Mouse (Mus musculus): ENCODE data around the gene Rab11fip4.
A peak's percentile ranks its signal among the peaks of the same experiment; 100 is the strongest.

The Rab11fip4 gene

DNA sequence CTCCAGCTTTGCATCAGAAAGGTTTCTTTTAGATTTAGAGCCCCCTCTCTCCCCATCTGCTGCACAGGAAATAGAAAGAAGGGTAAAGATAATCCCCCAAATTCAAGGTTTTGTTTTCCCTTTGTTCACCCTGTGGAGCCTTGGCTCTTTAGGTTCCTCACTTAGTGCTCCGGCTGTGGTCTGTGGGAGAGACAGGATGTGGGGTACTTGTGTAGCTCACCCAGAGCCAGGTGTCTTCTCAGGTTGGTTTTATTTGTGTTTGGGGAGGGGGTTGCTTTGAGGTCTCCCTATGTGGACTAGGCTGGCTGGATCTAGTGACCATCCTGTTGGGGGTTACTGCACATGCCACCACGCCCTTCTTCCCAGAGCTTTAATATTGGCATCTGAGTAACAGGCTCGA, 23.9 kb downstream of the Rab11fip4 start:
- DNase-seq (ENCODE audit: low spot score in 2 of 2) = no peak

DNA sequence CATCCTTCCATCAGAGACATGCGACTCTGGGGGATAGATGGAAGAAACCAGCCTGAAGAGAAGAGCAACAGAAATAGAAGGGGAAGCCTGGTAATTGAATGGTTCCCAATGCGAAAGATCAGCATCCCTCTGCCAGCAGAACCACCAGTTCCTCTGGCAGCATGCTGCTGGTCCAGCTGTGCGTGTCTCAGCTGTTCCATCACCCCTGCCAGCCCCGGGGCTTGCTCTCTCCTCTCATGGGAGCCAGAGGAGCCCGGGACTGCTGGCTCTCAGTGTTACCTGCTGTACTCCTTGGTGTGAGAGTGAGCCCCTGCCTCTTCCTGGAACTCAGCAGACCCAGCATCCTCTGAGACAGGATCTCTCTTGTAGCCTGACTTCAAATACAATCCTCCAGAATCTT, 24.9 kb downstream of the Rab11fip4 start:
- no peak for DNase-seq (ENCODE audit: low spot score in 2 of 2)

DNA sequence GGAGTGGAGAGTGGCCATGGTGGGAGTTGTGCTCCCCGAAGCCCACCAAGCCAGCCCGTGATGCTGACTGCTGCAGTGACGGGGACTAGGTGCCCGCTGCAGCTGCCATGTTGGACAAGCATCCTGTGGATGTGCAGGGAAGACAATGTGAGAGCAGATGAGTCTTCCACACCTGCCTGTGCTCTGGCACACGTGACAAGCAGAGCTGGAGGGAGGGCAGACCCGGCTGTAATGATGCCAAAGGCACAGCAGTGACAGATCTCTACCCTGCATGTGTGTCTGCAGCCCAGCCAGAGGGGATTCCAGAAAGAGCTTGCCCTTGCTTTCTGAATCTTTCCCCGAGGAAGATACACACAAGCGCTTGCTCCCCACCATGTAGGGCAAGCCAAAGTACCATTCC, 27.0 kb downstream of the Rab11fip4 start:
- no peak for DNase-seq (ENCODE audit: low spot score in 2 of 2)

DNA sequence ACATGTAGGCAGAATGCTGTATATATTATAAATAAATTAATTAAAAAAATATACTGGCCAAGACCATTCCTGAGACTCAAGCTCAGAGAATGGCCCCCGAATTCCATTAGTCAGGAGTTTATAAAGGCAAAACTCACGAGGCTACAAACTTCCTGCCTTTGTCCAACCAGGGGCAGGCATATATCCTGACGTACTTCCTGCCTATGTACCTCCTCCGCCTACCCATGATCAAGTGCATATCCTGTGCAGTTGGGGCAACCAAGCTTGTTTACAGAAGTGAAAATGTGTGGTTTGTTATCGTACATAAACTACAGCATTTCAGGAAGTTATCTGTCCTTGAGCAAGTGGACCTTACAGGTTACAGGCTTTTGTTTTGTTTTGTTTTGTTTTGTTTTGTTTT, 32.0 kb downstream of the Rab11fip4 start:
- DNase-seq (ENCODE audit: low spot score in 2 of 2) = peak; percentile 57 to 69

DNA sequence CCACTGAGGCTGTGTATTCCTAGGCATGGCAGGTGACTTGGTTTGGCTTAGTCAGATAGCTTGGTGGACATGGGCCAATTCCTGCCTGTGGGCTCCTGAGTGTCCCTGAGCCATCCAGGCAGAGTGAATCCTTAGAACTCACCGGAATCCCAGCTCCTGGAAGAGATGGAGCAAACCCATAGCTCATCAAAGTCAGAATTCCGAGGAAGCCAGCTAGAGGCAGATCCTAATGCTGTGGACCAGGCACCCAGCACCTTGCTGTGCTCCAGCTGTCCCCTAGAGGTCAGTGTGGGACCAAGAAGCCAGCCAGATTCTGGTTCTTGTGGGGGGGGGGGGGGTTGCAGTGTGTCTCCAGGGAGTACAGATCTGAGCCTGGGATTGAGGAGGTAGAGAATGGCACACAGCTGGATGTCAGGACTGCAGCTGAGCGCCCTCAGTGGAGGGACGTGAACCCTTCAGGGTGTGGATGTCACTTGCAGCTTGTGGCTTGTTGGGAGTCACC, 33.8 kb downstream of the Rab11fip4 start:
- DNase-seq (ENCODE audit: low spot score in 2 of 2) = peak; percentile 35 to 36

DNA sequence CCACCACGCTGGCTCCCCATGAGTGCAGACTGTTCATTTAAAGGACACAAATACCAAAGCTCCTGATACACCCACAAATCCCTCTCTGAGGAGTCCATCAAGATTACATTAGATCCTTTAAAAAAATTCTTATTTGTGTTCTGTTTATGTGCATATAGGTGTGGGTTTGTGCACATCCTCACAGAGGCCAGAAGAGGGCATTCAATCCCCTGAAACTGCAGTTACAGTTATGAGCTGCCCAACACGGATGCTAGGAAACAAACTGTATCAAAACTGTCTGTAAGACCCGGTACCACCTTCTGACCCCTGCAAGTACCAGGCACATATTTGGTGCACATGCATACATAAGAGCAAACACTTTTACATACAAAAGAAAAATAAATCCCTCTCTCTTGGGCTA, 37.7 kb downstream of the Rab11fip4 start:
- no peak for DNase-seq (ENCODE audit: low spot score in 2 of 2)

DNA sequence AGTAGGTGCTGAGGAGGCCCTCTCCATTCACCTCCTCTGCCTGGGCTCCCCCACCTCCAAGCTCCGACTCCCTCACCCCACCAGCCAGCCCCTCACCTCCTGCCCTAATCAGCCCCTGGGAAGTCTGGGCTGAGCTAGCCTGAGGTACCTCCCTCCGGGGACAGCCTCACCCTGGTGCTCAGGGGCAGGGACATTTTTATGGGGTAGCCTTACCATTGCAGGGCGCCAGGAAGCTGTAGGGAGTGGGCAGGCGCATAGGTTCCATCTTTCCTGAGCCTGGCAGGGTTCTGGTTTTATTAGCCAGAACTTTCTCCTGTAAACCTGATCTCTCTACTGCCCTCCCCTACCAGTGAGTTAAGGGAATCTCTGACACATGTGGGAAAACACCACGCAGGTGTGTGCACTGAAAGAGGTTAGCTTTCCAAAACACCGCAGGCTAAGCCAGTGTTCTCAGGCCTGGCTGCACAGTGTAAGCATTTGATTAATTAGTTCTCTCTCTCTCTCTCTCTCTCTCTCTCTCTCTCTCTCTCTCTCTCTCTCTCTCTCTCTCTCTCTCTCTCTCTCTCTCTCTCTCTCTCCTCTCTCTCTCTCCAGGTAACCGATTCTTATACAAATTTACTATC, 38.9 kb downstream of the Rab11fip4 start:
- no peak for DNase-seq (ENCODE audit: low spot score in 2 of 2)

DNA sequence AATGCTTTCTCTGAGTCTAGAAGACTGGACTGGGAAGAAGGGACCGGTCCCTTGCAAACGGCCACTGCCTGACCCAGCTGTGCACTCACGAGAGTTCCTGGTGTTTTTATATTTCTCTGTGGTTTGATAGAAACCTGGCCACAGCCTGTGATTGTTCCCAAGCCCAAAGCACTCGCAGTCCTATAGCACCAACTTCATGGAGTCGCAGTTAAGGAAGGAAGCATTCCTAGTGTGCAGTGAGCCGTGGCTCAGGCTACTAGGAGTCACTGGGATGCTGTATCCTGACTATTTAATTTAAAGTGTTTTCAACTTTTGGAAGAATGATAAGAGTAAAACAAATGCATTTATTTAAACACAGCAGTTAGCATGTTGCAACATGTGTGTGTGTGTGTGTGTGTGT, 39.5 kb downstream of the Rab11fip4 start:
- no peak for DNase-seq (ENCODE audit: low spot score in 2 of 2)

DNA sequence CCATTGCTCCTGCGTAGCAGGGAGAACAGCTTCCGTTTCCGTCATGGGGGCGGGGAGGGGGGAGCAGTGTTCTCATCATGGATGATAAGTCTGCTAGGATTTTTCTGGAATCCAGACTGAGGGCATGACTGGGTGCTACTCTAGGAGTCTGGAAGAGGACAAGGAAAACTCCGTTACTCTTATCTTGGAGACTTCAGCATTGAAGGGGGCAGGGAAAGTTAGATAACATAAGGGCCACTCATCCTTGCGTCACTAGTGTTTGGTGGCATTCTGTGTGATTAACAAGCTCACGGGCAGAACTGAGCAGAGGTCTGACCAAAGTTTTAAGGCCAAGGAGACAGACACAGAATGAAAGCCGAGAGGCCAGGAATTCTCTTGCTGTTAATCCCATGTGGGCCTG, 42.4 kb downstream of the Rab11fip4 start:
- no peak for DNase-seq (ENCODE audit: low spot score in 2 of 2)

DNA sequence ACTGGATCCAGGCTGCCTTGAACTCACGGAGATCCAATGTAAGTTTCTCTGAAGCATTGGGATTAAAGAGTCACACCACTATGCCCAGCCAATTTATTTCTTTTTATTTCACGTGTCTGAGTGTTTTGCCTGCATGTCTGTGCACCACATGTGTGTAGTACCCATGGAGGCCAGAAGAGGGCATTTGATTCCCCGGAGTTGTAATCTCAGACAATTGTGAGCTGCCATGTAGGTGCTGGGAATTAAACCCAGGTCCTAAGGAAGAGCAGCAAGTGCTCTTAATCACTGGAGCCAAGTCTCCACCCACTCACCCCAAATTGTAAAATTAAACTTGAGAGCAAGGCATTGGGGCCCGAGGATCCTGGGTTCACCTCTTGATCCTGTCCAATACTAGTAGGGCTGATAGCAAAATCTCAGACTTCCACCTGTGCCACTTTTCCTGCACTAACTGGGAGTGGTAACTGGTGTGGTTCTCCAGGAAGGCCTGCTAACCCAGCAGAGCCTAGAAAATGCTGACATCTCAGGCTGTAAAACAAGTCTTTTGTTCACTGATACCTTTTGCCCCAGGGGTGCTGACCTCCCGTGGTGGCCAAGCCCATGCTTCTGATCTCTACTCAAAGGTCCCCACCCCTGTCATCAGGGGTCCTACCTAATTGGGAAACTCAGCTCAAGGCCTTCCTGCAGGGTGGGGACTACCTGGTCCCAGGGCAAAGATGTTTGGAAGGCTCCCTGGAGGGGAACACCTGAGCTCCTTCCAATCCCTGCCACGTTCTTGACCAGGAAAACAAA, 44.8 kb downstream of the Rab11fip4 start:
- DNase-seq (ENCODE audit: low spot score in 2 of 2) = no peak

DNA sequence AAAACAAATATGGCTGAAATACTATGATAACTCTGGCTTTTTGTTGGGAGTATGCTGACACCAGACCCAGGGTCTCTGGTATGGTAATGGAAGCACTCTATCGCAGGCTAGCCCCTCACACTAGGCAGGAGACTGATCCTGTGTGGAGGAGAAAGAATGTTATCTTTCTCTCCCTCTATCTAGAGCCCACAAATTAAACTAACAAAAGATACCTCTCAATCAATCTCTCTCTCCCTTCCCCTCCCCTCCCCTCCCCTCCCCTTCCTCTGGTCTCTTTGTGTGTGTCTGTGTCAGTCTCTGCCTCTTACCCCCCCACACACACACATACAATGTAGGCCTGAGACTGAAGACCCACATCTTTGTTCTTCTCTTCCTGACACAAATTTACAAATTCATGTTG, 45.5 kb downstream of the Rab11fip4 start:
- no peak for DNase-seq (ENCODE audit: low spot score in 2 of 2)

DNA sequence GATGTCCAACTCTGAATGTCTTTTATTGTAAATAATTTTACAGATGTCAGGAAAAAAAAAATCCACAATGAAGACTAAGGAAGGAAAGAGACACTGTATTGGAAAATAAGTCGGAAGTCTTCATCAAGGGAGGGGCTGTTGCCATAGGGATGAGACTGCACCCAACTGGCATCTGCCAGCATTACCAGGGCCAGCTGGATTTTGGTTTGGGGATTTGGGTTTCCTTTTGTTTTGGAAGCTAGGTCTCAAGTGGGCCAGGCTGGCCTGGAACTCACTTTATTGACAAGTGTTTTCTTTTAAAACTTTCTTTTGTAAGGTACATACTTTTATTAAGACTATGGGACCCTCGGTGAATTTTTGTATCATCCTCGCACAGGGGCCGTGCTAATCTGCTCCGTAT, 47.7 kb downstream of the Rab11fip4 start:
- no peak for DNase-seq (ENCODE audit: low spot score in 2 of 2)

DNA sequence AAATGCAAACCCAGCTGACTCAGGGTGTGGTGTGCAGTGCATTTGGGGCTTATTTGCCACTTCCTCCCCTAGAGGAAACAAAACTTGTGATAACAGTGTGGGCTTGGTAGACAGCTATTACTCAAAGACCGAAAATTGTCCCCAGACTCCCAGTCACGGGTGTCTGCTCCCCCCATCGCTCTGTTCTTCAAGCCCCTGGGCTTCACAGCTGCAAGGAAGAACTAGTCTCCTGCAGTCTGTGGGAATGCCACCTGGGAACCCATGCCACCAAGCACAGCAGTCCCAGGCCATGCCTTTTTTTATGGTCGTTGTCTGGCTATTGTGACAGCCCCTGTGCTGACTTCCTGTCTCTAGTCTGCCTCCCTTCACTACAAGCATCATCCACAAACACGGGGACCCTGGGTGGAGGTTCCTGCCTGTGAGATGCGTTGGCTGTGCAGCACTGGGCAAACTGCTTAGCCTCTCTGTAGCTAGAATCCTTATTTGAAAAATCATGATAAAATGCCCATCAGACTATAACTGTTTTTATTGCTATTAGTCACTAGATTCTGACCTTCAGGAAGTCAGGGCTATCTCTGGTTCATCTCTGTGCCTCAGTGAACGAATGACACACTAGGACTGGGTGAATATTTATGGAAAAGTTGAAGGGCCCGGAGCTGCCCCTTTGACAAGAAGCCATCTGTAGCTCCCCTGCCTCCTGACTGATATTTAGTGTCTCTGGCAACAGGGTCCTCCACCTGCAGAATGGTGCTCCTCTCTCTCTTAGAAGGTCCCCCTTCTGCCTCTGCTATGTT, 50.1 kb downstream of the Rab11fip4 start:
- DNase-seq (ENCODE audit: low spot score in 2 of 2) = peak; percentile 40 to 47

DNA sequence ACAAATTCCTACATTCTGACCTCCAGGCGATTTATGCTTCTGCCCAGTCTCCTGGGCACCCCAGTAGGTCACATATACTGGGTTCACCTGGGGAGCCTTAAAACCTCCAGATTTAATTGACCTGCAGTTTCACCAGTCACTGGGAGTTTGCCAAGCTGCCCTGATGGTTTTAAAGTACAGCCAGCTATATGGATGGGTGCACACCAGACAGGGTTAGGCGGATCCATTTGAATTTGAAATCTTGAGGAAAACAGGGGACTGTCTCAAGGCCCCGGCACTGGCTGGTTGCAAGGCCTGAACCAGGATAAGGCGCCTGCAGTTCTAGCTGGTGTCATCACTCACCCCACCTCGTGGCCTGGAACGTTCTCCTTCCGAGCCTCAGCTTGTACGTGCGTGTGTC, 52.7 kb downstream of the Rab11fip4 start:
- DNase-seq (ENCODE audit: low spot score in 2 of 2) = no peak

DNA sequence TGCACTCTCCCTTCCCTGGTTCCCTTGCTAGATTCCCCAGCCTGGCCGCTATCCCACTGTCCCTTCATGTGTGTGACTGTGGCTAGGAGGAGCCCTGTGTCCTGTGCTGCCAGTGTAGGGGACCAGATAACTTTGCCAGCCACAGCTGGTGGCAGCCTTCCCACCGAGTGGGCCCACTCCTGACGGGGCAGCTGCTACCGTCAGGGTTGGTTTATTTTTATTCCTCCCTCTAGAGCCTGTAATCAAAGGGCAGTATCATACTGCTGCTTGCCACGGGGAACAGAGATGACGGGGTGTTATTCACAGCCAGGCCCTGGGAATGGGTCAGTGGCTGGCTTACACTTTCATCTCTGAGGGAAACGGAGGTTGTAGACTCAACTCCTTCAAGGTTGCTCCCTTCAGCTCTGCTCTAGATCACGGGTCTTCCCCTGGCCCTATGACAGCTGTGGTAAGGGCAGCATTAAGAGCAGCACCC, 53.7 kb downstream of the Rab11fip4 start:
- no peak for DNase-seq (ENCODE audit: low spot score in 2 of 2)

DNA sequence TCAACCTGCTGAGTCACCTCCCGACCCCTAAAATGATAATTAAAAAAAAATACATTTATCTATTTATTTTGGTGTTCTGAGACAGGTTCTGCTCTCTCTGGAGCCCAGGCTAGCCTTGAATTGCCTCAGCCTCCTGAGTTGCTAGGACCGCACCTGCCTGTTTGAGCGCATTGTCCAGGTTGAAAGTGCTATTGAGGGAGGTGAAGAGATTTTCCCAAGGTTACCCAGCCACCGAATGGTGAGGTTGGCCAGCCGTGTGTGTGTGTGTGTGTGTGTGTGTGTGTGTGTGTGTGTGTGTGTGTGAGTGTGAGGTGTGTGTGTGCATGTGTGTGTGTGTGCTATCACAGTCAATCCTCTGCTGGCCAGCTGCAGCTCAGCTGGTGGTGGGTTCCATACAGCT, 55.0 kb downstream of the Rab11fip4 start:
- DNase-seq (ENCODE audit: low spot score in 2 of 2) = no peak

DNA sequence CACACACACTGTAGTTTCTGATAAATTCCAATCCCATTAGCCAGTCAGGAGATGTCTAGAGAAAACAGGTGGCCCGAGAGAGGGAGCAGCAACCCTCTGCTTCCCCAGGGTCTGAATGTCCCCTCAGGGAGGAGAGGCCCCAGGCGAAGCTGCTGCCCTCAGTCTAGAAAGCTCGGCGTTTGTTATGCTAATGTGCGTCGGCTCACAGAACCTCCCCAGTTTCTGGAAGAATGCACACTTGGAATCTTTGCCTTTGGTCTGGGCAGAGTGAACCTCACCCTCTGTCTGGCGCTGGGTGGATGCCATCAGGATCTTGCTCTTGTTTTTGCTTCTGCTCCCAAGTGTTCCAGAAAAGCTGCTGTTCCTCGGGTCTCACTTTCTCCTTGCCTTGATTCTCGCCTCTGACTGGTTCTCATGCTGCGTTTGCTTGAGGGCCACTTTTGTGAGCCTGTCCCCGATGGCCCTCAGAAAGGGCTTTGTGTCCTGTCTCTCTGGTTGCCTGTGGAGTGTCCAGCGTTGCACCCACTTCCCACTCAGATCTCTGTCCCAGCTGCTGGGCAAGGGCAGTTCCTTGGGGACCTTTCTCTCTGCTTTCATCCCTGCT, 55.6 kb downstream of the Rab11fip4 start:
- DNase-seq (ENCODE audit: low spot score in 2 of 2) = no peak

DNA sequence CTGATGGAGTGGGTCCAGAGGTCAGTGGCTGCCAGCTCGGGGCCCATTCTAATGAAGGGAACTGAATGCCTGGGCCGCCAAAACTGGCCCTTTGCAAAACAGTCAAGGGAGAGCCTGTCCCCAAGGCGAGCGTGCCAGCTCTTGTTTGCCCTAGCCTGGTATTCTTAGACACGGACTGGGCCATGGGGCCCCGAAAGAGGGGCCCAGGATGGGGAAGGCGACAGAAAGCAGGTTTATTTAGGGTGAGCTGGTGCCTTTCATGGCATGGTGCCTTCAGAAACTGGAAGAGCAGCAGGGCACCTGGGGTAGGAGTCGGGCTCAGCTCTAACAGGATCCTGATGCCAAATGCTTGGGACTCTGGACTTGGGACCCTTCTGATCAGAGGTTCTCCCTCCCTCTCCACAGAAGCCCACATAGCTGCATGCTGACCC, 56.1 kb downstream of the Rab11fip4 start:
- DNase-seq (ENCODE audit: low spot score in 2 of 2) = no peak

DNA sequence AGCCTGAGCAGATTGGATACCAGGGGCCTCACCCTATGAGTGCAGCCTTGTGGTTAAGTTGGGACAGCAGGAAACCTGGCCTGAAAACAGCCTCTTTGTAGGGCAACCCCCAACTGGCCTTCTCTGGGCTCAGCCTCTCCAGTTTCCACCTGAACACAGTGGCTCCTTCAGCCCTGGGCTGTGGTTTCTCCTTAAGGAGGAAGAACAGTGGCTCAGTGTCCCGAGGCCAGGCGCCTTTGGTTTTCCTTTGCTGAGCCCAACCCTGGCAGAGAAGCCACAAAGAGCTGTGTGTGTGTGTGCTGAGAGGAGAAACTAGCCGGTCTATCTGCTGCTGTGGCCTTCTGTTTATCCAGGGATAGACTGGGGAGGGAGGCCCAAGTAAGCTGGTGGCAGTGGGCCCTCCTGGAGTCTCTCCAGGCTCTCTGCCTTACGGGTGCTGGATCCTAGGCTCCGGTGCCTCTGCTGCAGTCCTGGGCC, 59.4 kb downstream of the Rab11fip4 start:
- DNase-seq (ENCODE audit: low spot score in 2 of 2) = no peak

DNA sequence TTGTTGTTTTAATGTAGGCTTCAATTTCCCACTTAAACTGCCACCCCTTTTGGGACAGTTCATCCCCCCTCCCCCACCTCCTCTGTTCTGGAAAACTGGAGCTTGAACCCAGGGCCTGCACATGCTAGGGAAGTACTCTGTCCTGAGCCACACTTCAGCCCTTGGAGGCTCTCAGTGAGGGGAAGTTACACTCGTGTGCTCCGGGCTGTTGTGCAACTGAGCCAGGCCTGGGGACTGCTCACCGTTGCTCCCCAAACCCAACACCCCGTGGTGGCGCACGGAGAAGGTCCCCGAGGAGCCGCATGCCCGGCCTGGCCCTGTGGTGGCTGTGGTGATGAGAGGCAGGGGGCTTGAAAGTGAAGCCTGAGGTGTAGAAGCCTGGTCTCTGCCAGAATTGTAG, 61.2 kb downstream of the Rab11fip4 start:
- DNase-seq (ENCODE audit: low spot score in 2 of 2) = no peak

DNA sequence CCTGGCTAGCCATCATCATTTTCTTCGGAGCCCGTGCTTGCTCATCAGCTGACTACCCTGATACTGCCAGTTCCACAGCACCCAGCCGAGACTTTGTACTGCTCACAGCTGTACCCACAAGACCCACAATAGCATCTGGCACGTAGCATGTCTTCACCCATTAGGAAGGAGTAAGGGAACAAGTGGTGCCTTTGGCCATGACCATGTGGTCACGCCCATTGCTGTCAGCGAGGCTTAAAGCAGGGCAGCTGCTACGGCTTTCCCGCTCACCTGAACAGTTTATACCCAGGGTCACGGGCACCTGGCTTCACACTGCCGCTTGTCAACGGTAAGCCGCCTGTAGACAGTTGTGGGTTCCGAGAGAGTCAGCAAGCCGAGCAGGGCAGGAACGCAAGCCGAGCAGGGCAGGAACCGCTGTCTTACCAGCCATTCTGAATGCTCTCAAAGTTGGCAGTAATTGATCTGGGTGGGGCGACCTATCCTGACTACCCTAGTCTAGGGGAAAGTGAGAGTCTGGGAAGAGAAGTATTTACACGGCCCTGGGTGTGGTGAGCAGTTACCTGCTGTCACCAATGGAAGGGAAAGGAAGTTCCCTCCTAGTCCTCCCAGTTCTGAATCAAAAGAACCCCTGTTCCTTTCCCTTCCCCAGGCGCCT, 62.0 kb downstream of the Rab11fip4 start:
- peak in 1 of 2 experiments; percentile 11 for DNase-seq (ENCODE audit: low spot score in 2 of 2)
